8 mouse cellular contexts compared by ENCODE assay signal in the genomic region with DNA sequence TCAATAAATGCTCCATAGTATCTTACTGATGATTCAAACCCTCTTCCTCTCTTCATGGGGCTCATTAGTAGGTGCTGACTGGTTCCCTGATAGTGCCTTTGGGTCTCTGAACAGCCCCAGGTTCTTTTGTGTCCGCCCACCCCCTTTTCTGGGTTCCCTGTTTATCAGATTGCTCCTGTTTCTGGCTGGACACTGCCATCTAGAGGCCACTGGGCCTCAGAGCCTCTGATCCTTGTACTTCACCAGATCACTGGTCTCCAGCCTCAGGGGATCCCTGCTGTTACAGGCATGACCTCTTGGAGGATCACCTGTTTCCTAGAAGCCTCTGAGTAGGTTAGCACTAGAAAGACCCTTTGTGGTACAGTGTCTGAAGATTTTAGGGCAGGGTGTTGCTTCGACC. TPM values are rescaled to one million over a fixed set of nuclear protein-coding genes. Genes with fewer than 3 reads are reported as not detected.
DNase-seq lines count a peak whose midpoint lies in the region; ATAC-seq lines count a peak whose summit lies in the region.

No protein-coding gene starts in this region.

- WGBS in limb, embryonic 10.5 days: 40% methylated on average over 2 of the region's 2 CpGs

- no peaks in the 10 kb centered on the region for H3K9me3 ChIP-seq in limb, embryonic 10.5 days (replicated peaks)

- H3K4me1 ChIP-seq in limb, embryonic 10.5 days: no peaks in the 10 kb centered on the region

- no peak overlapping the region for H3K4me3 ChIP-seq in limb, embryonic 10.5 days

- H3K27ac ChIP-seq in limb, embryonic 10.5 days: no peak overlapping the region

- no peaks in the 10 kb centered on the region for H3K36me3 ChIP-seq in limb, embryonic 10.5 days

- ATAC-seq in granulocyte monocyte progenitor cell, adult 5-6 weeks (replicated peaks; ENCODE audit: poor library complexity, severe bottlenecking): peak; percentile 93
- ATAC-seq in monocyte, adult 5-6 weeks (replicated peaks; ENCODE audit: insufficient number of reproducible peaks, low FRiP score, low TSS enrichment, poor library complexity, severe bottlenecking): peak; percentile 67

- peak; percentile 45 for DNase-seq in 3134 (ENCODE audit: extremely low read depth, insufficient read length, low spot score)
- DNase-seq in adrenal gland, adult (ENCODE audit: inconsistent age in 2 of 2, low spot score in 1 of 2): peak; percentile 68 to 90
- peak; percentile 79 for DNase-seq in embryo, embryonic 10 days (ENCODE audit: low spot score)
- DNase-seq in kidney, adult 18-20 months: peak; percentile 82
- DNase-seq in limb, embryonic 10.5 days (ENCODE audit: low spot score): peak; percentile 72
- peak; percentile 30 to 54 for DNase-seq in spleen, postnatal 14 days (ENCODE audit: low spot score in 2 of 2)

- H3K27me3 ChIP-seq in limb, embryonic 10.5 days (ENCODE audit: low read depth, poor library complexity, severe bottlenecking): no peaks in the 10 kb centered on the region

RNA-seq across cellular contexts. Expression of gene 1810013L24Rik, which starts 39.8 kb away (rescaled TPM):
- 39.6 and 41.3 TPM in 2 replicates for total RNA-seq in granulocyte monocyte progenitor cell, adult 5-6 weeks (2014; fragmentation: Nextera tagmentation)
- 37.1 and 53.9 TPM in 2 replicates for total RNA-seq in granulocyte monocyte progenitor cell, adult 5-6 weeks (2017)
- 17.2 and 20.5 TPM in 2 replicates for polyA plus RNA-seq in limb, embryonic 10.5 days (2016; fragmentation: Nextera tagmentation; extraction: Ambion mirVana)
- 111 to 149 TPM (median 140 TPM) in 3 replicates for total RNA-seq in monocyte, adult 5-6 weeks (2017)
